Mouse (Mus musculus) urinary bladder, adult 18-20 months (tissue): ENCODE data around the gene Unc5c.

Source experiments
- DNase-seq, 2 experiments: peaks; one replicate each; pipeline ENCODE4 v3.0.0; 2022; ENCODE audit warnings: low spot score in 2 of 2, mixed read lengths in 2 of 2

Unc5c gene

GRCm38 (mm10) chr3:141511253-141512038, 46.4 kb downstream of the Unc5c start:
- DNase-seq = no peak

- no peak for DNase-seq
These were observed 63.7 kb downstream of the Unc5c start for GRCm38 (mm10) chr3:141528751-141529150.

- DNase-seq = no peak
These were observed 64.6 kb downstream of the Unc5c start for GRCm38 (mm10) chr3:141529599-141529998.

- DNase-seq = no peak
These were observed 68.8 kb downstream of the Unc5c start for GRCm38 (mm10) chr3:141533861-141534260.

- DNase-seq = no peak
These were observed 71.8 kb downstream of the Unc5c start for GRCm38 (mm10) chr3:141536857-141537256.

GRCm38 (mm10) chr3:141538120-141538519, 73.1 kb downstream of the Unc5c start:
- no peak for DNase-seq

- no peak for DNase-seq
These were observed 75.7 kb downstream of the Unc5c start for GRCm38 (mm10) chr3:141540749-141541148.

GRCm38 (mm10) chr3:141547341-141547814, 82.4 kb downstream of the Unc5c start:
- no peak for DNase-seq

- no peak for DNase-seq
These were observed 84.6 kb downstream of the Unc5c start for GRCm38 (mm10) chr3:141549661-141550060.

- DNase-seq = no peak
These were observed 87.9 kb downstream of the Unc5c start for GRCm38 (mm10) chr3:141552960-141553359.

- no peak for DNase-seq
These were observed 92.1 kb downstream of the Unc5c start for GRCm38 (mm10) chr3:141557072-141557471.

- DNase-seq = no peak
These were observed 110.2 kb downstream of the Unc5c start for GRCm38 (mm10) chr3:141575076-141575688.

- DNase-seq = no peak
These were observed 112.4 kb downstream of the Unc5c start for GRCm38 (mm10) chr3:141577382-141577781.

- no peak for DNase-seq
These were observed 116.3 kb downstream of the Unc5c start for GRCm38 (mm10) chr3:141581190-141581891.

GRCm38 (mm10) chr3:141581892-141582214, 116.8 kb downstream of the Unc5c start:
- no peak for DNase-seq

- DNase-seq = no peak
These were observed 118.2 kb downstream of the Unc5c start for GRCm38 (mm10) chr3:141583180-141583579.

GRCm38 (mm10) chr3:141589392-141590012, 124.5 kb downstream of the Unc5c start:
- DNase-seq = no peak

- no peak for DNase-seq
These were observed 128.2 kb downstream of the Unc5c start for GRCm38 (mm10) chr3:141593249-141593648.

GRCm38 (mm10) chr3:141594120-141594519, 129.1 kb downstream of the Unc5c start:
- no peak for DNase-seq

- no peak for DNase-seq
These were observed 130.1 kb downstream of the Unc5c start for GRCm38 (mm10) chr3:141595073-141595472.

- DNase-seq = no peak
These were observed 131.4 kb downstream of the Unc5c start for GRCm38 (mm10) chr3:141596461-141596860.

GRCm38 (mm10) chr3:141596881-141597280, 131.9 kb downstream of the Unc5c start:
- no peak for DNase-seq
